Mouse (Mus musculus) bone marrow, adult 2 months (tissue): ENCODE results near the gene Teddm1b.

Experiments
- CTCF ChIP-seq: fragments of 200-500 bp; IDR thresholded peaks from 2 replicates; pipeline ENCODE4 v1.5.1; 2011; ENCODE audit warnings: low read length, control low read depth; ENCODE audit not compliant: control insufficient read depth, insufficient read depth
- POLR2A ChIP-seq: fragments of 200-500 bp; IDR thresholded peaks from 2 replicates; pipeline ENCODE4 v1.6.1; 2011; ENCODE audit warnings: low read depth, mild to moderate bottlenecking, control low read depth, low read length, borderline replicate concordance; ENCODE audit not compliant: control insufficient read depth

DNA sequence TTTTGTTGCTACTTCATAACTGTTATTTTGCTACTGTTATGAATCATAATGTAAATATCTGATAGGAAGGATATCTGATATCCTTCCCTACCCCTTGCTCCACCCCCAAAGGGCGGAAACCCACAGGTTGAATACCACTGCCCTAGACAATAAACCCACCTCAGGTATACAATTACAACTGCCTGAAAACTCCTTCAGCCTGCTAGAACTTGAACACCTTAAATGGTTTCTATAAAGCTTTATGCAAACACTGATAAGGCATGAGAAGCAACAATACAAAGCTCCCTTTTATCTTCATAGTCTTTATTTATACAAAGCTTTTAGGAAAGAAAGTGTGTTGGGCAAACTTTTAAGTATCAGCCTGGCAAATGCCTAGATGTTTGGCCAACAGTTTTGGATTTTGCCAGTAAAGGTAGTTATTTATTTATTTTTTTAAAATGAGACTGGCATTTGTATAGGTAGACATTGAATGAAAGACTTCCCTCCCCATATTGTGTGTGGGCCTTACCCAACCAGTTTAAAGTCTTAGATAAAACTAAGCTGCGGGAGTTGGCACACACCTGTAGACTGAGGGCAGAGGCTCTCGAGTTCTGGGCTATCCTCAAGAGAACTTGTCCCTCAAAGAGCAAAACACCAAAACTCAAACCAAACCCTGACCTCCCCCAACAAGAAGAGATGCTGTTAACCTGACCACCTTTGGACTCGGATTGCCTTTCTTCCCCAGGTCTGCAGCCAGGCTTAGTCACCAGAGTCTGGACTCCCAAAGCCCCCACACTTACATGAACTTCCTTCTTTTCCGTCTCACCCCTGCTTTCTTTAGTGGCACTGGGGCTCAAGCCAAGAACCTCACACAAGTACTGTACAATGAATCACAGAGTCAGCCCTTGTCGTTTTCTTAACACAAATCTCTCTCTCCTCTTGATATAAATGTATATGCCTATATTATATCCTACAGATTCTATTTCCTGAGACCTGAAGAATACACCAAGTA, 50.5 kb downstream of the Teddm1b start:
- no peak for TF ChIP-seq CTCF
- no peak for TF ChIP-seq POLR2A
